Mouse (Mus musculus) small intestine, adult 2 months (tissue): ENCODE measurements around the gene Dmbt1.
"Not testable (repeated sequence)": the region's sequence is repeated elsewhere in the genome, so short reads cannot be mapped to it uniquely, and the experiment has no call there.

Experiments
- CTCF ChIP-seq: fragments of 200-500 bp; IDR thresholded peaks from 2 replicates; pipeline ENCODE4 v1.5.1; 2012; ENCODE audit warnings: low read depth, mild to moderate bottlenecking, control low read depth, inconsistent platforms, low read length, moderate library complexity, mixed read lengths; ENCODE audit not compliant: insufficient replicate concordance, insufficient read length; ENCODE audit errors: extremely low read depth
- POLR2A ChIP-seq: fragments of 200-500 bp; IDR thresholded peaks from 2 replicates; pipeline ENCODE4 v1.6.1; 2012; ENCODE audit warnings: low read depth, mild to moderate bottlenecking, control low read depth, inconsistent platforms, low read length, moderate library complexity

DNA sequence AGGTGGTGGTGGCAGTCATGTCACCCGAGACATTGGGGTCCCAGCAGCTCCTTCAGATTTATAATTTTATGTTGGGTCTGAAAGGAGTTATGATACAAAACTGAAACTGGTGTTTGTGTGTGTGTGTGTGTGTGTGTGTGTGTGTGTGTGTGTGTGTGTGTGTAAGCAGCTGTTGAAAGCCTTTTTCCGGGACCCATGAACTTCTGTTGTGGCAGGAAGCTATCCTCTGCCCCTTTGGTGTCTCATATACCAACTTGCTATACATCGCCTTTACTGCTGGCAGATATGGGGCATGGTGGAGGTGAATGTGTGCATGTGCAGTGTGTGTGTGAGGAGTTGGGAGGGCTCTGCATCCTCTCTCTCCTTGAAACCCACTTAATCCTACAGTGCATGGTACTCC lies 41.6 kb downstream of the Dmbt1 start:
- TF ChIP-seq POLR2A, CTCF: not testable (repeated sequence)
